Mouse (Mus musculus) right cerebral cortex, postnatal 36 days (tissue): ENCODE measurements at regions not wholly inside any gene's neighbourhood (a gene's known extent, or its start where the extent isn't known, plus 50 kb on each side); places are given as distances from the start of the nearest gene placed in this dataset.

Source experiments
- DNase-seq, 2 experiments: peaks; one replicate each; pipeline ENCODE4 v3.0.0; 2022; ENCODE audit warnings: low spot score in 2 of 2, mixed read lengths in 1 of 2

DNA sequence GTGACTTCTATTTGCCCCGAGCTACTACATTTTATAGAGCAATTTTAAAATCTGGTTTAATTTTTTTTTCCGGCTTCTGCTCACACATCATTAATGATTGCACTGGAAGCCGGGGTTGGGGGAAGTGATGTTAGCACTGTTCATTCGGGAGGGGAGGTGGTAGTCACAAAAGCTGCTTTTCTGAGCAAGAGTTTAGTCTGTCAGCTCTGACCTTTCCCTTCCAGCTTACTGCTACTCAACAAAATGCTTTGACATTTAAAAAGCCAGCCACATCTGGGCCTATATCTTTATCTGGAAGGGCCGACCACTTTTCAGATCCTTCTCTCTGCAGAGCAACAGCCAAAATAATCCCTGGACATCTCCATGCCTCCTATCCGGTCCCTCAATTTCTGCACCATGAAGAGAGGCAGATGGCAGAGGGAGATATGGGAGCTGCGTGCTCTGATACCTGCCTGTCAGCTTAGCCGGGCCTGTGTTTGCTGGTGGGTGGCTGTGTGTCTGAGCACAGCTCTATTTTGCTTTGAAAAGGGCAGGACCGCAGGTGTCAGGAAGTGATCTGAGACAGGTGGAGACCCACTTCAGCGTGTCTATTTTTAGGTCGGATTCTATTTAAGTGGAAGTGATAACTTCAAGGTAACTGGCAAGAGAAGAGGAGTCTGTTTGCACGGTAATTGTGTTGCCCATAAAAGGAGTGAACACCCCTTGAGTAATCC, 63.1 kb downstream of the Kcnf1 start:
- no peak for DNase-seq

DNA sequence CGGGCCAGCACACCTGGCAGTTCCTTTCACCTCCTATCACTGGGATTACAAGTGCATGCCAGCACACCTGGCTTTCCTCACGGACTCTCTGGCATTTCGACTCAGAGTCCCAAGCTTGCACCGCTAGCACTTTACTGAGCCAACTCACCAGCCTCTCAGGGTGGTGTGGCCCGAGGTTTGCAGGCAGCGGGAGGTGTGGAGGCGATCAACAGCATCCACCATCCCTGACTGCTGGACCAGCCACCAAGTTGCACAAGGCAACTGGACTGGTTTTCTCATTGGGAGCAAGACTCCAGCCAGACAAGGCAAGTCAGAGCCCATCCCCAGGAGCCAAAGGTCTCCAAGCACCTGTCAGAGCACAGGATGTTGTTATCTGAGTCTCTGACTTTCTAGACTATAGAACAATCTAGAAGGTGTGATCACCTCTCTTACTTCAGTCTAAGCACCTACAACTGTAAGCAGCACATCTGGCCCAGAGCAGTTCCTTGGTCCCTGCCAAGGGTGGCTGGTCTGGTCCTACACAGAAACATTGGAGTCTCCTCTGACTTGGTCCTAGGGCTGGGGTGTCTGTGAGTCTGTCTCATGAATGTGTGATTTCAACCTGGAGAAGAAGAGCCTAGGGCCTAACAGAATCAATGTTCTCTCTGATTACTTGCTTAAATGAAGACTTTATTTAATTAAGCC, 63.8 kb downstream of the Kcnf1 start:
- no peak for DNase-seq

DNA sequence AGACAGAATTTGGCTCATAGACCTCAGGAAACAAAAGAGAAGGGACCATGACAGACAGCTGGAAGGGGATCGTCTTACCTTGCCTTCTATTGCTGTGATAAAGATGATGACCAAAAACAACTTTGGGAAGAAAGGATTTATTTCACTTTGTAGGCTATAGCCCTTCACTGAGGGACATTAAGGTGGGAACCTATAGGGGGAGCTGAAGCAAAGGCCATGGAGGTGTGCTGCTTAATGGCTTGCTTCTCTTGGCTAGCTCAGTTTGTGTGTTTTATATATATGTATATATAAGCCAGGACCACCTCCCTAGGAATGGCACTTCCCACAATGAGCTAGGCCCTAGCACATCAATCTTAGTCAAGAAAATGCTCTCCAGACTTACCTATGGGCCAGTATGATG, 70.5 kb downstream of the Kcnf1 start:
- no peak for DNase-seq

DNA sequence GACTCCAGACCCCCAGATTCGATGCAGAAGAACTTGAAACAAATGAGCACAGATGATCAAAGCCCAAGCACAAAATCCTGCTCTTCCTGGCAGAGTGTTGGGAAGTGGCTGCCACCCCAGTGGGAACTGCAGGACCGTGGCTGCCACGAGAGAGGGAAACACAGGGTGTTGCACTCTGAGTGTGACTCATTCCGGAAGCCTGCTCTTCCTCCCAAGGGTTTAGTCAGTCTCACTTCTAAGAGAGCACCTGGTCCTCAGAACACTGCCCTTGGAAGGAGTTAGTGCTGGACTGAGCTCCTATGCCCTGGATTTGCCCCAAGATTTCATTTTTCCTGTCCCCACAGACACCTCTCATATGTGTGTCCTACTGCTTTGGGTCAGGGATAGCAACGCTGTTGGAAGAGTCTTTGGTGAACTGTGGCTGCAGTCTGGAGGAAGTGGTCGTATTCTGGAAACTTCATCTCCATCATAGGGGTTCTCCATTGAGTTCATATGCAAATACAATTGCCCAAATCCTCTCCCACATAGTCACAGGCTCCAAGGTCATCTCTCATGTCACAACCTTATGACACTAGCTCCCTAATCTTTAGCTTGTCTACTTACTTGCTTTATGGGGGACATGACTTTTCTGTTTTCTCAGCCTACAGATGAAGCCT, 71.5 kb downstream of the Kcnf1 start:
- no peak for DNase-seq

GRCm38 (mm10) chr12:17101842-17102241, 74.8 kb downstream of the Kcnf1 start:
- DNase-seq, result no peak

DNA sequence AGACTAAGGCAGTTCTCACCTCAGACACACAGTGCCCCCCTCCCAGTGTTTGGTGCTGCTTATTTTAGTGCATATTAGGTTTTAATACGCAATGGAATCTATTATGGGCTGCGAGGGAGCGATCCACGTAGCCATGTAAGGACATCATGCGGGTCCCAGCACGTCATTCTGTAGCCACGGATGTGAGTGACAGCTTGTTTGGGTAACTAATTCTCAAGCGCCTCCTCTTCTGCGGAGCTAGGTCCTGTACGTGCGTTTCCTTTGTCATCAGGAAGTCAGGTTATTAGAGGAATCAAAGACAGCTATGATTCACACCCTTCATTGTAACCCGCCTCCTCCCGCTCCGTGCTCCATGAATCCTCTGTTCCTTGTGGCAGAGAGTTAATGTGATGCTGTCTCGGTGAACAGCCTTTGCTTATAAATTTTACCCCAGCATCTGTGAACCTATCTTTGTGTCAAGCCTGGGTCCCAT, 78.9 kb downstream of the Kcnf1 start:
- DNase-seq, result peak; percentile 37 to 46

GRCm38 (mm10) chr12:17094758-17095157, 81.9 kb downstream of the Kcnf1 start:
- no peak for DNase-seq

GRCm38 (mm10) chr12:17093772-17094171, 82.2 kb upstream of the 2410004P03Rik start:
- no peak for DNase-seq

- no peak for DNase-seq
These were observed 79.5 kb upstream of the 2410004P03Rik start for GRCm38 (mm10) chr12:17091058-17091457.

- DNase-seq, result no peak
These were observed 78.3 kb upstream of the 2410004P03Rik start for GRCm38 (mm10) chr12:17089710-17090339.

DNA sequence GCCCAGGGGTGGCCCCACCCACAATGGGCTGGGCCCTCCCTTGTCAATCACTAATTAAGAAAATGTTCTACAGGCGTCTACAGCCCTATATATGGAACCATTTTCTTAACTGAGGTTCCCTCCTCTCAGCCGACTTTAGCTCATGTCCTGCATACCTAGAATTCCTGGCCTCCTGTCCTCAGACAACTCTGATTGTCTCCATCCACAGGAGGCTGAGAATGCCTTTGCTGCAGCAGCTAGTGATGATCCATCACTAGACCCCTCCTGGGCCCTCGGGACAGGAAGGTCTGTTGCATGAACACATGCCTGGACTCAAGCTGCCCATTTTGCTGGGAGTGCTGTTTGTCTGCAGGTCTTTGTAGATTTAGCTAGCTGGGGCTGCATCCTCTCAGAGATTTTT, 75.9 kb upstream of the 2410004P03Rik start:
- no peak for DNase-seq

DNA sequence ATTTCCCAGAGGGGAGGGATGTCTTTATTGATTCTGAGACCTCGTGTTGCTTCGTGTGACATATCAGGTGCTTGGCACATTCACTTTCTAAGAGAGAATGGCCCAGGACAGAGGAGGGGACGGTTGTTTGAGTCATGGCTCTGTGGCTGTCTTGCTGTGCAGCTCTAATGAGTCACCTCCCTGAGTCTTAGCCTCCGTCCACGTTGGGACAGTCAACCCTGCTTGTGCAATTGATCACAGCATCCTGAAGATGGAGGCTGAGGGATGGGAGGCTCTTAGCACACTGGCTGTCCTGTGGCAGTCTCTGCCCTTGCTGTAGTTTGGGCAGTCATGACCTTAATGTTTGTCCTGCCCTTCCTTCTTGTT, 73.7 kb upstream of the 2410004P03Rik start:
- peak in 1 of 2 experiments; percentile 32 for DNase-seq

DNA sequence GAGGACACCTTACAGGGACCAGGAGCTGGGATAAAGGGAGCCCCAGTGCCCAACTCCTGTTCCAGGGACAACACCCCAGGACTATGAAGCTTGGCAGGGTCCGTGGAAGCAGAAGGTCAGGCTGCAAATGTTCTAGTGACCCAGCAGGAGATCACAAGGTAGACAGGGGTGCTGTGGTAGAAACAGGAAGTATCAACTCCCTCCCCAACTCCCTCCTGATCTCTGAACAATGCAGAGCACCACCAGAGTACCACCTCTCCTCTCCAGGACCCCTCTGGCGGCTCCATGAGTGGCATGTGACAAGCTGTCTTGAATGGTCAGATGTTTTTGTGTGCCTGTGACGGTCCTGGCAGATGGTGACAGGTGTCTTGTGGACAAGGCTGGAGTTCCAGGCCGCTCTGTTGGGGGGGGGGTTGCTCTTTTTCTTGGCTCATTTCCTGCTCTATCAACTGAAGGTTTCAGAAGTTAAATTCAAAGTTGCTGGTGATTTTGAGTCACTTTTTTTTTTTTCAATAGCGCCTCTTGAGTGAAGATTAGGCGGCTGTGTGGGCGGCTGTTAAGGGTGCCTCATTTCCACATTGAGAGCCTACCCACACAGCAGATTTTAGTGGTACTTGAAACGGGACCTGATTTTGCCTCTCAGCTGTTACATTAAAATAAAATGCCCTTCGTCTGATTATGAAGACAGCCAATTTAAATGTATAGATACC, 73.1 kb upstream of the 2410004P03Rik start:
- DNase-seq, result peak; percentile 81 to 85

GRCm38 (mm10) chr12:17071691-17072454, 60.3 kb upstream of the 2410004P03Rik start:
- DNase-seq, result no peak

- DNase-seq, result peak; percentile 77 to 78
These were observed 58.3 kb upstream of the 2410004P03Rik start for GRCm38 (mm10) chr12:17069808-17070207.

GRCm38 (mm10) chr12:17069161-17069560, 57.6 kb upstream of the 2410004P03Rik start:
- no peak for DNase-seq

DNA sequence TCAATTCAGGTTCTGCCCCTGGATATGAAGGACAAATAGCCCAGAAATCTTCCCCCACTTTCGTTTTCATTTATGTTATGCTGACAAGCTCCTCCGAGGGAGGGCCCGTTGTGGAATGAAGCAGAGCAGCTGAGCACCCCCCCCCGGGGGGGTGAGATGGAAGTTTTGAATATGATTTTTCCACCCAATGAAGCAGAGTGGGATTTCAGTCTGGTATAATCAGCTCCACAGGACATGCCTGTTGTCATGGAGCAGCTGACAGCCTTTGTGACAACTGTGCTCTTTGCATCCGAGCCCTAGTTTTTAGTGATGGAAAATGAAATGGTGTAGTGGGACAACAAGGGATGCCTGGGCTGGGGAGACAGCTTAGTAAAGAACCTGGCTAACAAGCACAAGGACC, 52.4 kb upstream of the 2410004P03Rik start:
- DNase-seq, result no peak
